Mouse (Mus musculus) ES-Bruce4 (cell line): ENCODE results near the gene Krt81. TPM values are rescaled to one million over a fixed set of nuclear protein-coding genes. Genes with fewer than 3 reads are reported as not detected.

Source experiments
- H3K27ac ChIP-seq: 2 replicates; pipeline ENCODE4 v1.5.1; 2012; ENCODE audit warnings: low read length, inconsistent platforms; ENCODE audit not compliant: insufficient read depth
- H3K27me3 ChIP-seq: 2 replicates; pipeline ENCODE4 v1.6.1; 2012; ENCODE audit warnings: mild to moderate bottlenecking, low read length, inconsistent platforms; ENCODE audit not compliant: control insufficient read depth, poor library complexity, insufficient read depth, severe bottlenecking
- H3K36me3 ChIP-seq: 2 replicates; pipeline ENCODE4 v1.6.1; 2012; ENCODE audit warnings: inconsistent platforms, mild to moderate bottlenecking, low read length, moderate library complexity; ENCODE audit not compliant: control insufficient read depth, poor library complexity, insufficient read depth, severe bottlenecking
- H3K4me1 ChIP-seq: one replicate; pipeline ENCODE4 v1.8.1; 2011; ENCODE audit warnings: low read length; ENCODE audit not compliant: control insufficient read depth, insufficient read depth
- H3K4me3 ChIP-seq: 2 replicates; pipeline ENCODE4 v1.5.1; 2011; ENCODE audit warnings: low read depth, mild to moderate bottlenecking, low read length
- H3K9ac ChIP-seq: 2 replicates; pipeline ENCODE4 v1.6.1; 2012; ENCODE audit warnings: low read depth, mild to moderate bottlenecking, inconsistent platforms; ENCODE audit not compliant: poor library complexity, severe bottlenecking
- H3K9me3 ChIP-seq: replicated peaks from 2 replicates; pipeline ENCODE4 v1.6.1; 2012; ENCODE audit warnings: mild to moderate bottlenecking, low read length, inconsistent platforms; ENCODE audit not compliant: control insufficient read depth, poor library complexity, insufficient read depth, severe bottlenecking
- CTCF ChIP-seq: IDR thresholded peaks from one replicate; pipeline ENCODE4 v1.8.1; 2011; ENCODE audit warnings: low read depth, low read length
- EP300 ChIP-seq: IDR thresholded peaks from 2 replicates; pipeline ENCODE4 v1.6.1; 2011; ENCODE audit warnings: low read depth, low read length; ENCODE audit not compliant: insufficient read depth
- POLR2A ChIP-seq: IDR thresholded peaks from one replicate; pipeline ENCODE4 v1.8.1; 2011; ENCODE audit warnings: low read length; ENCODE audit not compliant: insufficient read depth
- polyA plus RNA-seq: library from polyadenylated mRNA; stranded (reverse); fragments of >200 nt; gene quantifications from 2 replicates; pipeline ENCODE4 v1.2.4, GENCODE M21; 2011; ENCODE audit warnings: low read depth; ENCODE audit not compliant: missing spikeins, insufficient read depth, insufficient read length

The Krt81 gene
- polyA plus RNA-seq, 1 experiment: not detected

GRCm38 (mm10) chr15:101414807-101415565 lies 48.6 kb downstream of the Krt81 start:
- no peak overlapping the region for H3K27ac ChIP-seq
- no peaks in the 10 kb centered on the region; the same call in 1 of the 2 replicates for H3K27me3 ChIP-seq
- peaks cover 8% of the 10 kb centered on the region for H3K4me1 ChIP-seq
- TF ChIP-seq EP300: peak; percentile 89
- TF ChIP-seq CTCF: no peak
- no peak for TF ChIP-seq POLR2A
- H3K9me3 ChIP-seq: no peaks in the 10 kb centered on the region
- H3K4me3 ChIP-seq: no peak overlapping the region
- no peaks in the 10 kb centered on the region for H3K36me3 ChIP-seq
- no peak overlapping the region for H3K9ac ChIP-seq

- H3K9ac ChIP-seq: no peak overlapping the region
- H3K4me1 ChIP-seq: peaks cover 8% of the 10 kb centered on the region
- no peaks in the 10 kb centered on the region; the same call in 1 of the 2 replicates for H3K27me3 ChIP-seq
- no peak overlapping the region for H3K27ac ChIP-seq
- TF ChIP-seq POLR2A (no peak), EP300 (0 out of 2 replicates have a peak, but pooled peaks have one; percentile 56), CTCF (no peak)
- H3K9me3 ChIP-seq: no peaks in the 10 kb centered on the region
- no peak overlapping the region for H3K4me3 ChIP-seq
- no peaks in the 10 kb centered on the region for H3K36me3 ChIP-seq
Observed at GRCm38 (mm10) chr15:101413916-101414635, 49.5 kb downstream of the Krt81 start.

GRCm38 (mm10) chr15:101412188-101412587 lies 51.4 kb downstream of the Krt81 start:
- Histone ChIP-seq H3K4me3 (peak overlapping the region; percentile 48), H3K36me3 (no peaks in the 10 kb centered on the region), H3K9me3 (no peaks in the 10 kb centered on the region), H3K9ac (peak overlapping the region; percentile 8; the same call in 1 of the 2 replicates), H3K27me3 (no peaks in the 10 kb centered on the region; the same call in 1 of the 2 replicates), H3K4me1 (peaks cover 8% of the 10 kb centered on the region), H3K27ac (no peak overlapping the region)
- TF ChIP-seq CTCF: no peak
- peak; percentile 58; the same call in 1 of the 2 replicates for TF ChIP-seq EP300

- Histone ChIP-seq H3K27me3 (no peaks in the 10 kb centered on the region; the same call in 1 of the 2 replicates), H3K36me3 (no peaks in the 10 kb centered on the region), H3K4me3 (no peak within 1 kb of the TSS; the same call in 1 of the 2 replicates), H3K9me3 (no peaks in the 10 kb centered on the region), H3K27ac (no peak within 1 kb of the TSS), H3K4me1 (peaks cover 5% of the 10 kb centered on the region), H3K9ac (no peak within 1 kb of the TSS)
- TF ChIP-seq EP300 (no peak), POLR2A (no peak), CTCF (no peak)
Observed at GRCm38 (mm10) chr15:101410775-101411174, 52.8 kb downstream of the Krt81 start, which contains the start of gene Krt7. TSS of gene Krt7 (plus strand) at chr15:101411043.

Other genes starting within 250 kb of the Krt81 start
- 8.6 and 9.6 TPM in 2 replicates for gene Grasp, start 239.6 kb downstream of the Krt81 start, polyA plus RNA-seq
- gene Nr4a1, start 209.5 kb downstream of the Krt81 start, polyA plus RNA-seq: 29.4 and 31.9 TPM in 2 replicates
- 37.6 and 39.1 TPM in 2 replicates for gene Atg101, start 179.5 kb downstream of the Krt81 start, polyA plus RNA-seq
- not detected in 2 replicates for gene 6030408B16Rik, start 170.5 kb downstream of the Krt81 start, polyA plus RNA-seq
- 1.1 and 1.6 TPM in 2 replicates for gene Krt80, start 93.6 kb downstream of the Krt81 start, polyA plus RNA-seq
- gene Krt7, start 52.7 kb downstream of the Krt81 start, polyA plus RNA-seq: 30.7 and 36.4 TPM in 2 replicates
- not detected in 2 replicates for gene Krt87, start 24.9 kb downstream of the Krt81 start, polyA plus RNA-seq
- gene Krt88, start 16.0 kb downstream of the Krt81 start, polyA plus RNA-seq: not detected in 2 replicates
- gene Krt86, start 9.7 kb upstream of the Krt81 start, polyA plus RNA-seq: not detected in 2 replicates
- gene Krt83, start 27.8 kb upstream of the Krt81 start, polyA plus RNA-seq: not detected in 2 replicates
- gene Gm49425, start 53.5 kb upstream of the Krt81 start, polyA plus RNA-seq: not detected in 2 replicates
- not detected in 2 replicates for gene Krt84, start 69.1 kb upstream of the Krt81 start, polyA plus RNA-seq
- not detected in 2 replicates for gene Krt82, start 86.9 kb upstream of the Krt81 start, polyA plus RNA-seq
- gene Krt90, start 99.2 kb upstream of the Krt81 start, polyA plus RNA-seq: not detected in 2 replicates
- gene Krt75, start 110.2 kb upstream of the Krt81 start, polyA plus RNA-seq: not detected in 2 replicates
- gene Gm5414, start 164.4 kb upstream of the Krt81 start, polyA plus RNA-seq: not detected in 2 replicates
- gene Gm5478, start 183.6 kb upstream of the Krt81 start, polyA plus RNA-seq: not detected in 2 replicates
- not detected in 2 replicates for gene Krt6b, start 216.5 kb upstream of the Krt81 start, polyA plus RNA-seq
- gene Krt6a, start 230.6 kb upstream of the Krt81 start, polyA plus RNA-seq: not detected in 2 replicates
- not detected in 2 replicates for gene Krt5, start 249.1 kb upstream of the Krt81 start, polyA plus RNA-seq